Mouse (Mus musculus) small intestine, adult 2 months (tissue): Measurements from ENCODE around the gene Cfap74. TPM values are rescaled to one million over a fixed set of nuclear protein-coding genes. Genes with fewer than 3 reads are reported as not detected.

Source experiments
- H3K27ac ChIP-seq: fragments of 200-500 bp; 2 replicates; pipeline ENCODE4 v1.5.1; 2012; ENCODE audit warnings: low read depth, low read length, control low read depth, inconsistent platforms; ENCODE audit not compliant: insufficient read depth
- H3K27me3 ChIP-seq: fragments of 200-500 bp; 2 replicates; pipeline ENCODE4 v1.6.1; 2012; ENCODE audit warnings: mild to moderate bottlenecking, moderate library complexity, low read length, inconsistent platforms; ENCODE audit not compliant: control insufficient read depth, insufficient read depth
- H3K36me3 ChIP-seq: fragments of 200-500 bp; 2 replicates; pipeline ENCODE4 v1.6.1; 2012; ENCODE audit warnings: mild to moderate bottlenecking, low read length, control low read depth, inconsistent platforms; ENCODE audit not compliant: control insufficient read depth, insufficient read depth
- H3K4me1 ChIP-seq: fragments of 200-500 bp; 2 replicates; pipeline ENCODE4 v1.6.1; 2012; ENCODE audit warnings: low read length, inconsistent platforms, mixed read lengths; ENCODE audit not compliant: control insufficient read depth, insufficient read depth, insufficient read length
- H3K4me3 ChIP-seq: fragments of 200-500 bp; 2 replicates; pipeline ENCODE4 v1.5.1; 2012; ENCODE audit warnings: low read depth, mild to moderate bottlenecking, control low read depth, inconsistent platforms, low read length, moderate library complexity
- CTCF ChIP-seq: fragments of 200-500 bp; IDR thresholded peaks from 2 replicates; pipeline ENCODE4 v1.5.1; 2012; ENCODE audit warnings: low read depth, mild to moderate bottlenecking, control low read depth, inconsistent platforms, low read length, moderate library complexity, mixed read lengths; ENCODE audit not compliant: insufficient replicate concordance, insufficient read length; ENCODE audit errors: extremely low read depth
- POLR2A ChIP-seq: fragments of 200-500 bp; IDR thresholded peaks from 2 replicates; pipeline ENCODE4 v1.6.1; 2012; ENCODE audit warnings: low read depth, mild to moderate bottlenecking, control low read depth, inconsistent platforms, low read length, moderate library complexity
- WGBS: fragments of 180-500 bp; shearing (Covaris S2); methylation state at CpG from one replicate; pipeline ENCODE4 v1.1.7; 2018; 5-methylcytosine and 5-hydroxymethylcytosine counted together
- polyA plus RNA-seq: library from polyadenylated mRNA; depleted of rRNA; stranded (reverse); fragments of >200 nt; gene quantifications from 2 replicates; pipeline ENCODE4 v1.2.3, GENCODE M21; 2012

Cfap74 gene
- polyA plus RNA-seq, 1 experiment: 1.4 TPM

GRCm38 (mm10) chr4:155387166-155387565 lies 21.8 kb upstream of the Cfap74 start:
- H3K27me3 ChIP-seq: no peaks in the 10 kb centered on the region
- TF ChIP-seq CTCF (no peak), POLR2A (no peak)
- no peak overlapping the region for H3K27ac ChIP-seq
- no peak overlapping the region for H3K4me3 ChIP-seq
- H3K36me3 ChIP-seq: no peaks in the 10 kb centered on the region
- 80% methylated on average over 8 of the region's 8 CpGs for WGBS
- H3K4me1 ChIP-seq: no peaks in the 10 kb centered on the region

GRCm38 (mm10) chr4:155395471-155395870 lies 13.5 kb upstream of the Cfap74 start:
- Histone ChIP-seq H3K4me3 (no peak overlapping the region), H3K4me1 (peaks cover 6% of the 10 kb centered on the region), H3K36me3 (no peaks in the 10 kb centered on the region), H3K27me3 (0 out of 2 replicates have a peak, but pooled peaks cover 3% of the 10 kb centered on the region), H3K27ac (no peak overlapping the region)
- WGBS: 87% methylated on average over 5 of the region's 5 CpGs
- TF ChIP-seq CTCF: no peak
- no peak for TF ChIP-seq POLR2A

- H3K36me3 ChIP-seq: no peaks in the 10 kb centered on the region
- peaks cover 6% of the 10 kb centered on the region for H3K4me1 ChIP-seq
- H3K27me3 ChIP-seq: 0 out of 2 replicates have a peak, but pooled peaks cover 3% of the 10 kb centered on the region
- TF ChIP-seq CTCF (no peak), POLR2A (no peak)
- H3K4me3 ChIP-seq: no peak overlapping the region
- 72% methylated on average over 4 of the region's 4 CpGs for WGBS
- no peak overlapping the region for H3K27ac ChIP-seq
These were observed 12.2 kb upstream of the Cfap74 start for GRCm38 (mm10) chr4:155396751-155397150.

- Histone ChIP-seq H3K4me3 (peak within 1 kb of the TSS; percentile 61), H3K27me3 (0 out of 2 replicates have a peak, but pooled peaks cover 3% of the 10 kb centered on the region), H3K4me1 (peaks cover 6% of the 10 kb centered on the region), H3K36me3 (no peaks in the 10 kb centered on the region), H3K27ac (no peak within 1 kb of the TSS)
- TF ChIP-seq CTCF: no peak
- TF ChIP-seq POLR2A: no peak
- WGBS: under 1% methylated on average over 54 of the region's 57 CpGs
These were observed 11.3 kb upstream of the Cfap74 start, which contains the start of gene Gabrd for GRCm38 (mm10) chr4:155397511-155398221. TSS of gene Gabrd (minus strand) at chr4:155398112.

- WGBS: 8% methylated on average over 9 of the region's 9 CpGs
- H3K27me3 ChIP-seq: 0 out of 2 replicates have a peak, but pooled peaks cover 3% of the 10 kb centered on the region
- H3K4me3 ChIP-seq: peak overlapping the region; percentile 40
- H3K4me1 ChIP-seq: peaks cover 6% of the 10 kb centered on the region
- H3K27ac ChIP-seq: no peak overlapping the region
- no peak for TF ChIP-seq CTCF
- TF ChIP-seq POLR2A: no peak
- H3K36me3 ChIP-seq: no peaks in the 10 kb centered on the region
These were observed 10.8 kb upstream of the Cfap74 start for GRCm38 (mm10) chr4:155398222-155398540.

GRCm38 (mm10) chr4:155401121-155401520 lies 7.9 kb upstream of the Cfap74 start:
- Histone ChIP-seq H3K4me3 (no peak overlapping the region), H3K27me3 (0 out of 2 replicates have a peak, but pooled peaks cover 3% of the 10 kb centered on the region), H3K4me1 (peaks cover 6% of the 10 kb centered on the region), H3K36me3 (no peaks in the 10 kb centered on the region), H3K27ac (no peak overlapping the region)
- no peak for TF ChIP-seq POLR2A
- TF ChIP-seq CTCF: no peak
- 71% methylated on average over 7 of the region's 7 CpGs for WGBS

- TF ChIP-seq POLR2A: no peak
- no peak for TF ChIP-seq CTCF
- H3K27ac ChIP-seq: no peak overlapping the region
- H3K4me1 ChIP-seq: peaks cover 6% of the 10 kb centered on the region
- no peaks in the 10 kb centered on the region for H3K36me3 ChIP-seq
- H3K4me3 ChIP-seq: no peak overlapping the region
- no peaks in the 10 kb centered on the region for H3K27me3 ChIP-seq
- 79% methylated on average over 1 of the region's 1 CpGs for WGBS
These were observed 6.5 kb upstream of the Cfap74 start for GRCm38 (mm10) chr4:155402489-155402888.

- Histone ChIP-seq H3K4me1 (peaks cover 6% of the 10 kb centered on the region), H3K27me3 (no peaks in the 10 kb centered on the region), H3K4me3 (peak overlapping the region; percentile 54), H3K27ac (no peak overlapping the region), H3K36me3 (no peaks in the 10 kb centered on the region)
- TF ChIP-seq POLR2A: no peak
- peak; percentile 23; the same call in 1 of the 2 replicates for TF ChIP-seq CTCF
- 11% methylated on average over 8 of the region's 8 CpGs for WGBS
These were observed 314 bp upstream of the Cfap74 start for GRCm38 (mm10) chr4:155408695-155409057.
